Mouse (Mus musculus) embryo, embryonic 9.5 days (tissue): ENCODE results near the gene Actr8.

Experiments
- DNase-seq: peaks from one replicate; pipeline ENCODE4 v3.0.0-alpha.2; 2017; ENCODE audit errors: extremely low spot score

Gene Actr8

DNA sequence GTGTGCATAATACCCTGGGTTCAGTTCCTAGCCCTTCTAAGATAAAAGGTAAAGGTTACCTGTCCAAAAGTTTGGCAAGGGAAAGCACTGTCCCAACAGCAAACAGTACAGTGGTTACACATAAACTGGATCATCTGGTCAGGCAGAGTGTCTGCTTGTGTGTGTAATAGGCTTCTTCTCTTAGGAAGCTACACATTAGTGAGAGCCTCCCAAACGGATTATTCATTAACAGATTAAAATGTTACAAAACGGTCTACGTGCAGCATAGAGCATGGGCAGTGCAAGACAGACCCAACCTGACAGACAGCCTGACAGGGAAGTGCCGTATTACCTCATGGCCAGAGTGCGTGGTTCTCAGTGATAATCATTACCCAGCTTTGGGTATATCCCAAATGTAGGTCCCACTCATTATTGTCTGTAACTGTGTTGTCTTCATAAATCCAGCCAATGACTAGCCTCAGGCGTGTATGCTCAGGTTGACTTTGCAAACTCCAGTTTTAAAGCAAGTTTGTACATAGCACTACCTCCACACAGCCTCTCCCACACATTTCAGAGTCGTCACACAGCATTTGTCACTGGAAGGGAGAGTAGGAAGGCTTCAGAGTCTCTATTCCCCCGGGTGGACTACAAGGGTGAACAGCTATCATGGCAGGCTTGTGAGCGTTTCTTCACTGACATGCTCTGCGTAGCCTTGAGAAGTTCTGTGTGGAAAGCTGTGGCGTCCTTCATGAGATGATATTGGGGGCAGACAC lies 18.0 kb downstream of the Actr8 start:
- DNase-seq, result no peak

GRCm38 (mm10) chr14:29997345-29997744 lies 19.2 kb downstream of the Actr8 start:
- no peak for DNase-seq

- no peak for DNase-seq
Observed at GRCm38 (mm10) chr14:29998747-29999474, 20.8 kb downstream of the Actr8 start.

GRCm38 (mm10) chr14:29999475-29999811 lies 21.3 kb downstream of the Actr8 start:
- no peak for DNase-seq

- peak; percentile 52 for DNase-seq
Observed at GRCm38 (mm10) chr14:30008733-30009575, 30.8 kb downstream of the Actr8 start, which contains the start of the genes Il17rb and Chdh. TSS of gene Il17rb (minus strand) at chr14:30008896. TSS of gene Chdh (plus strand) at chr14:30009023.

DNA sequence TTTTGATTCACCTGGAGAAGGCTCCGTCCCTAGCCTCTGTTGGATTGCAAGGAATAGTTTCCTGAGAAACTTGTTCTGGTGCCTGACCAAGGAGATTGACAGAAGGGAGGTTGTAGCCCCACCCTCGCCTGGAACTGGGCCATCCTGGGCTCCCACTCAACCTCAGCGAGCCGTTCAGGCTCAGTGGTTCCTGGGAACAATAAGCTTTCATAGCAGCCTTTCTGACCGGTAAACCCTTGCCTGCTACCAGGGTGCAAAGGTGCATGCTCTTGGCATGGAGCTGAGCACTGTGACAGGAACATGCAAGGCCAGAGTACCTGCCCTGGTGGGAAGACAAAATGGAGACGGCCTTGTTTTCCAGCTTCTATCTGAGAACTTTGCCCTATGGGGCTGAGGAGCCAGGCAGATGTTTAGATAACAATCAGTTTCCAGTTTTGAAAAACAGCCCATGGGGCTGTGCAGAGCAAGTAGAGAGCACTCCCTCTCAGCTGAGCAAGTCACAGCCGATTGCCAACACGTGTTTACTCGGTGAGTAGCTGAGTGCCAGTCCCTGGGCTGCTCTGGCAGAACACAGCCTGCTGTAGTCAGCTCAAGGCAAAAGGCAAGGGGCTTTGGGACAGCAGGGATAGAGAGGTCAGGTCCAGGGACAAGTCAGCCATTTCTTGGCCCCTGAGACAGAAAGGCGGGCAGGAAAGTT lies 31.9 kb downstream of the Actr8 start:
- no peak for DNase-seq

- DNase-seq, result no peak
Observed at GRCm38 (mm10) chr14:30011886-30012560, 33.9 kb downstream of the Actr8 start.

DNA sequence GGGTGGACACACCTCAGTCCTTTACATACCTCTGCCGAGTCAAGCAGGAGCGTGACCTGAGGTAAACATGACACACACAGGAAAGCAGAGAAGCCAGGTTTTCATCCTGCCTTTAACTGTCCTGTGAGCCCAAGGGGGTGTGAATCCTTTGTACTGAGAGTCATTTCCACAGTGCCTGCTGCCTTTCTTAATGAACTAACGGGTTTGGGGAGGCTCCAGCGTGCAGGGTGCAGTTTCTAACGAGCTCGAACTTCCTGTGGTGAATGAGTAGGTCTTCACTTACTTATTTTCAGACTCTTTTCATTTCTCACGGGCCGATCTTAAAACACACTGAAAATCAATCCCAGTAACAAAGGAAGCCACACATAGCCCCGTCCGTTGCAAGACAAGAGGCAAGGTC lies 36.4 kb downstream of the Actr8 start:
- DNase-seq, result no peak

DNA sequence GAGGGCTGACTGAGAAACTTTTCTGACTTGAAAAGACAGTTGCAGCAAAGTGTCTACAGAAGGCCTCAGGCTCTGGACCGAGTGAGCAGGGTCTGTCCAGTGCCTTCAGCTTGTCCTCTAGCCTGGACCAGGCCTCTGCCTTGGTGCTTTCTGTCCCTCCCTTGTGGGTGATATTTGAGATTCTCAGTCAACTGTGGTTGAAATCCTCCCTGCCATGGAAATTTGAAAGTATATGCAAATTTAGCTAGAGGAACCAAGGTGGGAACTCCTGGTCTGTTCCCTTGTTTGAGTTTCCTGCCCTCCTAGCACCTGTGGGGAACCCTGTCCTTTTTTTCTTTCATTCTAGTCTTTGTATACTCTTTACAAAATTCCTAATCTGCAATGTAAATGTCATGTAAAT lies 36.9 kb downstream of the Actr8 start:
- no peak for DNase-seq

DNA sequence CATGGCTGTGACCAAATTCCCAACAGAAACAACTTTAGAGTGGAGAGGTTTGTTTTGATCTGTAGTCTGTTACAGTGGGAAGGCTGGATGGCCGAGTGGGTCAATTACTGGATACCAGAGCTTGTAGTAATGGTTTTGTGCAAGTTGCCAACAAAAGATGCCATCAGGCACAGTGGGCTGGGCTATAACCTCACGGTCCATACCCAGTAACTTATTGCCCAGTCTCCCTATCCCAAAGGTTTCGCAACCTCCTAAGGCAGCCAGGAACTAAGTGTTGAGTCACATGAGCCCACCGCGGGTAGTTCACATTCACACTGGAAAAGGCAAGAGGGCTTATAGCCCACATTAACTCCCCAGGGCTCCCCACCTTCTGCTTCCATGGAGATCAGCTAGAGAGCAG lies 38.5 kb downstream of the Actr8 start:
- DNase-seq, result no peak

- no peak for DNase-seq
Observed at GRCm38 (mm10) chr14:30017794-30018462, 39.8 kb downstream of the Actr8 start.

- no peak for DNase-seq
Observed at GRCm38 (mm10) chr14:30018463-30018801, 40.3 kb downstream of the Actr8 start.

- no peak for DNase-seq
Observed at GRCm38 (mm10) chr14:30018846-30019245, 40.7 kb downstream of the Actr8 start.

- DNase-seq, result no peak
Observed at GRCm38 (mm10) chr14:30019375-30019774, 41.2 kb downstream of the Actr8 start.

GRCm38 (mm10) chr14:30019792-30020575 lies 41.8 kb downstream of the Actr8 start:
- DNase-seq, result no peak

GRCm38 (mm10) chr14:30022471-30022870 lies 44.3 kb downstream of the Actr8 start:
- DNase-seq, result no peak

DNA sequence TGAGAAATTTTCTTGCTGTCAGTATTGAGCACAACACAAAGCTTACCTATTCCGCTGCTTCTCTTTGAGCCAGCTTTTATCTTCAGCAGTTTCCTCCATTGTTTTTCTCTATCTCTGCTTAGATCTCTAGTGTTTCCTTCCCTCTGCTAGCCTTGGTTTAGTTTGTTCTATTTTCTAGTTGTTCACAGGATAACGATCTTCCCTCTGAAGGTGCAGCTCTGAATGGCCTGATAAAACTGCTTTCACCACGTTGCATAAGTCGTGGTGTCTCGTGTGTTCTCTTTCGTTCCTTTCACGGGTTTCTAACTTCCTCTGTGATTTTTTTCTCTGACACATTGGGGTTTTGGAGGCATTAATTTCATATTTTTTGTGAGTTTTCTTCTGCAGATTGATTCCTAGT lies 46.2 kb downstream of the Actr8 start:
- no peak for DNase-seq

DNA sequence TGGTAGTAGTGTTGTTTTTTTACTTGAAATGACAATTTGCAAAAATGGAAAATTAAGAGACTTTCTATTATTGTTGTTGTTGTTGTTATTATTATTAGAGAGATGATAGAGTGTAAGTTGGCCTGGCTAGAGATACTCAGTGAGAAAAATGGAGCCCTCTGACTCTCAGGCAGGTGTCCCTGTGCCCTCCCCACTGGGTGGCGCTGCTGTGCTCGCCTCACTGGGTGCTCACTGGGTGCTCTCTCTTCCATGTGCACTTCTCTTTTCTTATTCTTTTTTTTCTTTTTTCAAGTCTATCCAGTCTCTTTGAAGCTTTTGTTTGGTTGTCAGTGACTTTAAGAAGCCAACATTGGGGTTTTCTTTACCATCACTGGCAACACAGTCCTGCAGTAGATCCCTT lies 49.2 kb downstream of the Actr8 start:
- DNase-seq, result no peak

- no peak for DNase-seq
Observed at GRCm38 (mm10) chr14:30033405-30033804, 55.3 kb downstream of the Actr8 start.

DNA sequence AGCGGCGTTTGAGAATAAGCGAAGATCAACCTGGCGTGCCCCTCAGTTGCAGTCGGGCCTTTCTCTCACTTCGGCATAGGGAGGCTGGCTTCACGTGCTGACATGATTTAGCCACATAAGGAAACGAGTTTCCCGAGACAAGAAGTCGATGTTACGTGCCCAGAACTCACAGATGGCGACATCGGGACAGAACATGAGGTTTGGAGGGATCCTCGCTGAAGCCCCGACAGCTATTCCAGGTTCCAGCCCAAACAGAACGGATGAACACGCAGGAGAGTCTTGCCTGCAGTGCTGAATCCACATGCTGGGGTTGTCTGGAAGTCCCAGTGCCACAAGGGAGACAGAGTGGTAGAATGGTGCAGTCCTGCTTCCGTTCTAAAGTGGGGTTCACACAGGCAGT lies 60.3 kb downstream of the Actr8 start:
- DNase-seq, result no peak
